Mouse (Mus musculus) right cerebral cortex, postnatal 36 days (tissue): ENCODE measurements around the gene Cntnap1.

Experiments
- DNase-seq, 2 experiments: peaks; one replicate each; pipeline ENCODE4 v3.0.0; 2022; ENCODE audit warnings: low spot score in 2 of 2, mixed read lengths in 1 of 2

Cntnap1 gene

GRCm38 (mm10) chr11:101185441-101185840 lies 15.1 kb downstream of the Cntnap1 start:
- no peak for DNase-seq

GRCm38 (mm10) chr11:101186526-101187247 lies 16.4 kb downstream of the Cntnap1 start:
- no peak for DNase-seq

DNA sequence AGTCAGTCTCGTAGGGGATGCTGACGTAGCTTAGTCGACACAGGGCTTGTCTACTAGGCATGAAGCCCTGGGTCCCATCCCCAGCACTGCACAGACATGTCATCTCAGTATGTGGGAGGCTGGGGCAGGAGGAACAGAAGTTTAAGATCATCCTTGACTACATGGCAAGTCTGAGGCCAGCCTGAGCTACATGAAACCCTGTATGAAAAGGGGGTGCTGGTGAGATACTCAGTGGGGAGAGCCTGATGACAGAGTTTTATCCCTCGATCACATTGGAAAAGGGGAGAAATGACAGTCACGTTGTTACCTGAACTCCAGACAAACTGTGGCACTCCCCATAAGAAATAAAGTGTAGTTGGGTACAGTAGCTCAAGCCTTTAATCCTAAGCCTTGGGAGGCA lies 17.2 kb downstream of the Cntnap1 start:
- no peak for DNase-seq

DNA sequence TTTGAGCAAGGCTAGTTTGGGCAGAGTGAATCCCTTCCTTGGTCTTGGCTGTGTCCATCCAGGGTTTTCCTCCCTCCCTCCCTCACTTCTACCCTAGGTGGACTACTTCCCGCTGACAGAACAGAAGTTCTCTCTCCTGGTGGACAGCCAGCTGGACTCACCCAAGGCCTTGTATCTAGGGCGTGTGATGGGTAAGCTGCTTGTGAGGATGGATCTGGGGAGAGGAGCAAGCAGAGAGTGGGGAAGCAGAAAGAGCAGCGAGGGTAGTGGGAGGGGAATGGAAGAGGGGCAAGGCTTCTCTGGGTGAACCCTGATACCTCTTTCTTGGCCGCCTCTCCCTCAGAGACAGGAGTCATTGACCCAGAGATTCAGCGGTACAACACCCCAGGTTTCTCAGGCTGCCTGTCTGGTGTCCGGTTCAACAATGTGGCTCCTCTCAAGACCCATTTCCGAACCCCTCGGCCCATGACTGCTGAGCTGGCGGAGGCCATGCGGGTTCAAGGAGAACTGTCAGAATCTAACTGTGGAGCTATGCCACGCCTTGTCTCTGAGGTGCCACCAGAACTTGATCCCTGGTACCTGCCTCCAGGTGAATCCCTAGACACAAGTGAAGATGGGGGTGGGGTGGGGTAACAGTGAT lies 18.0 kb downstream of the Cntnap1 start:
- no peak for DNase-seq

GRCm38 (mm10) chr11:101189495-101190180 lies 19.3 kb downstream of the Cntnap1 start:
- DNase-seq = no peak

- DNase-seq = no peak
Observed at GRCm38 (mm10) chr11:101190181-101190912, 20.0 kb downstream of the Cntnap1 start.

DNA sequence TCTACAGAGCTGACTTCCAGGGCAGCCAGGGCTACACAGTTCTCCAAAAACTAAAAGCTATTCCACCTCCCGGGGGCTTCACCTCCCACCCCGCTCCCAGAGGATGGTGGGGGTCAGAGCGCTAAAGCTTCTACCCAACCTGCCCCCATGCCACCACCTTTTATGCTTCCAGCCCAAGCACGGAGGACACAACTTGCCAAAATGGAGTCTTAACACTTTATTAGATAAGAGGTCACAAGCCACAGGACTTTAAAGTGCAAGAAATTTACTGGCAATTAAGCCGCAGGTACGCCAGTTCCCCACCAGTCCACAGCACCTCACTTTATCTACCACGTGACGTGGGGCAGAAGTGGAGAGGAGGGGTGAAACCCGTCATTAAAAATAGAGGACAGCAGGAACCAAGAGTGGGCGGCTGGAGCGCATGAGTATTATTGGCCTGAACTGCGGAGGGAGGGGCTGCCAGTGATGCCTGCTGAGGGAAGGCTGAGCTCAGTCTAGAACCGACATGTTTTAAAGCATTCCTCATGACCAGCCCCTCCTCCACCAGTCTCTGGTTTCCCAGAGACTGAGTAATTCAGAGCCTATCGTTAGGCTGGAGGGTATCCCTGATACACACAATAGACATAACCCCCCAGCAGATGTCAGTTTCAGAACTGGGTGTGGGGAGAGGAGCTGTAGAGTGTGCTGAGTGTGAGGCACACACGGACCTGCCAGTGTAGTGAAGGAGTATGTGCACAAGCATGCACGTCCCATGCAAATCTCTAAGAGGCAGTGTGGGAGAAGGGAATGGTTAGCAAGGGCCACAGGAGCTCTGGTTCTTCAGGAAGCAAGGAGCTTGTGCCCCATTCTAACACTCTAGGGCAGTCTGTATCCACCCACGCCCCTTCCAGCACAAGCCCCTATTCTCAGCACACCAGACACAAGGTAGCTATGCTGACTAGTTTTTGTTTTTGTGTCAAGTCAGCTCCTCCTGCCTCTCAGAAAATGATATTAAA lies 20.9 kb downstream of the Cntnap1 start:
- no peak for DNase-seq

GRCm38 (mm10) chr11:101191919-101192470 lies 21.7 kb downstream of the Cntnap1 start:
- no peak for DNase-seq

- no peak for DNase-seq
Observed at GRCm38 (mm10) chr11:101192646-101193045, 22.3 kb downstream of the Cntnap1 start.

GRCm38 (mm10) chr11:101193076-101193475 lies 22.8 kb downstream of the Cntnap1 start:
- DNase-seq = no peak

- DNase-seq = no peak
Observed at GRCm38 (mm10) chr11:101194137-101194536, 23.8 kb downstream of the Cntnap1 start.

GRCm38 (mm10) chr11:101194643-101195042 lies 24.3 kb downstream of the Cntnap1 start:
- no peak for DNase-seq

DNA sequence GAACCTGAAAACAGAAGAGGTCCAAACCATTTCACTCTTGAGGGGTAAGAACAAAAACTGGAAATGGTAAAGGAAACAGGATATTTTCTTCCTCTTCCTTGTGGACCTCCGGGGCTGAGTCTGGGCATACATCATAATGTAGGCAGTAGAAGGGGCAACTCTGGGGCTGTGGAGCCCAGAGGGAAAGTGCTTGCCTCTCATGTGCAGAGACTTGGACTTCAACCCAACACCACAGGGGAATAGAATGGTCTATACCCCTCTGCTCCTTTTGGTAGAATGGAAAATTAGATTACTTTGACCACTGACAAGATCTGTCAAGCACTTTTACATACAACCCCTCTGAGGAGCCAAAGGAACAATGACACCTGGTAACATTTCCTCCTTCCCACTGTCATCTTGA lies 24.8 kb downstream of the Cntnap1 start:
- no peak for DNase-seq

DNA sequence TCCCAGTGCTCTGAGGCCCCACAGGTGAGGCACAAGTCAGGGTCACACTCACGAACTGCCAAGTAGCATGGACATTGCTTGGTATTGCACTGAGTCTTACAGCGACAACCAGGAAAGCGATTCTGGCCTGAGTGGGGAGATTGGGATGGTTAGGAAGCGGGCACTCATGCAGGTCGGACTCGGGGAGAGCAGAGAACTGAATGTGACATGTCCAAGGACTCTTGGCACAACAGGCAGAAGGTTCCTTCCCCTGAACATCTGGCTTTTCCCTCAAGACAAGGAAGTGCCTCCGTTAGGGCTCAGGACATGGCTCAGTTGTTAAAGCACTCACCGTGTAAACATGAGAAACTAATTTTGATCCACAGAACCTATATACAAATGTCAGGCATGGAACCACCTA lies 25.2 kb downstream of the Cntnap1 start:
- DNase-seq = no peak

DNA sequence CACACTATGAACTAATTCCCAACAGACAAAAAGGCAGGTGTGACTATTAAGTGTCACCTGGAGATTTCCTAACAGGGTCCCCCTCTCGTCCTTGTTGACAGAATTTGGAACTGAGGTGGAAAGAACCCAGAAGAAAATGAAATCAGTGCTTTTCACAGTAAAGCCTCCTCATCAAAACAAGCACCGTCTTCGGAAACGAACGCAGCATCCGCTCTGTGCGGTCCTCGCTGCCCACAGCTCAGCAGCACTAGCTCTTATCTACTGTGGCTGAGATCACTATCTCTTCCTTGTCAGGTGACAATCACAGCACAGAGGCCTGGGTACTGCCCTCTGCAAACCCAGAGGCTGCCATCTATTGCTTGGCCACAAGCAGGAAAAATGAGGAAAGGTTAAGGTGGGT lies 25.9 kb downstream of the Cntnap1 start:
- DNase-seq = no peak

- DNase-seq = no peak
Observed at GRCm38 (mm10) chr11:101199555-101199954, 29.2 kb downstream of the Cntnap1 start.

GRCm38 (mm10) chr11:101200986-101201385 lies 30.7 kb downstream of the Cntnap1 start:
- DNase-seq = no peak

DNA sequence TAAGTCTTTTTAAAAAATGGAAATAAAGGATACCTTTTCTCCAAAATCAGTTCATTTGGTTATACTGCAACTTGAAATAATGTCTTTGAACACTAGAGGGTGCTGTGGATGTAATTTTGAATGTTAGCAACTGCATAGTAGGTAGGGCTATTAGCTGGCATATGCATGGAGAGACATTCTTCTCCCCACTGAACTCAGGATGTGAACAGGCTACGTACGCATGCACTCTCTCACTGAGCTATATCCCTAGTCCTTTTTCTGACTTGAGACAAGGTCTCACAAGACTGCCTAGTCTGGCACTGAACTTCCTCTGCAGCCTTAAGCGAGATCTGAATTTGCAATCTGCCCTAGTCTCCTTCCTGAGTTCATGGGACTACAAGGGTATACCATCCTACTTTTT lies 41.6 kb downstream of the Cntnap1 start:
- DNase-seq = no peak

DNA sequence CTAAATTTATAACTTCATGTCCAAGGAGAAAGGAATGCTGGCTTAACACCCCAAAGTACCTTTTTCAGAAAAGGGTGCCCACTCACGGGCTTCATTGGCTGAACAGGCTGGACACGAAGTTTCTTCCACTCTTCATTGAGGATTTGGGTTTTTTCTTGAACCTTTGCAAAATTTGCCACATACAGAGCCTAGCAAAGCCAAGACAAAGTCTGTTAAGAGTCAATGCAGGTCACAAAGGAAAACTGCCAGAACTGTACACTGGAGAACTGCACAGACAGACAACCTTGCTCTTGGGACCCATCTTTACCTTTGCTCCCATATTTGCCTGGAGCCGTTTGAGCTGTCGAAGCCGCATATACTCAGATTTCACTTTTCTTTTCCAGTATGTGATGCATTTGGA lies 46.6 kb downstream of the Cntnap1 start:
- DNase-seq = no peak

- no peak for DNase-seq
Observed at GRCm38 (mm10) chr11:101218436-101219055, 48.2 kb downstream of the Cntnap1 start.
